Mouse (Mus musculus) brain, embryonic 18.5 days (tissue): ENCODE results near the gene Erg.
A peak's percentile ranks its signal among the peaks of the same experiment; 100 is the strongest.

Source experiments
- DNase-seq: peaks from one replicate; pipeline ENCODE4 v3.0.0-alpha.2; 2012; ENCODE audit warnings: low read depth, low spot score

Erg gene

GRCm38 (mm10) chr16:95487606-95488351 is 98.6 kb downstream of the Erg start:
- no peak for DNase-seq

- no peak for DNase-seq
Measured at GRCm38 (mm10) chr16:95481176-95481575, 105.2 kb downstream of the Erg start.

- no peak for DNase-seq
Measured at GRCm38 (mm10) chr16:95478558-95478957, 107.8 kb downstream of the Erg start.

- DNase-seq = no peak
Measured at GRCm38 (mm10) chr16:95475041-95475440, 111.4 kb downstream of the Erg start.

- DNase-seq = no peak
Measured at GRCm38 (mm10) chr16:95473946-95474345, 112.4 kb downstream of the Erg start.

GRCm38 (mm10) chr16:95472771-95473170 is 113.6 kb downstream of the Erg start:
- no peak for DNase-seq

GRCm38 (mm10) chr16:95469262-95470139 is 116.9 kb downstream of the Erg start:
- DNase-seq = no peak

- DNase-seq = peak; percentile 20
Measured at GRCm38 (mm10) chr16:95467893-95468292, 118.5 kb downstream of the Erg start.

- DNase-seq = peak; percentile 20
Measured at GRCm38 (mm10) chr16:95466548-95466947, 119.8 kb downstream of the Erg start.

- no peak for DNase-seq
Measured at GRCm38 (mm10) chr16:95464609-95465008, 121.8 kb downstream of the Erg start.

- DNase-seq = no peak
Measured at GRCm38 (mm10) chr16:95463796-95464195, 122.6 kb downstream of the Erg start.

GRCm38 (mm10) chr16:95461941-95462340 is 124.5 kb downstream of the Erg start:
- DNase-seq = no peak

GRCm38 (mm10) chr16:95460336-95460735 is 126.1 kb downstream of the Erg start:
- no peak for DNase-seq

GRCm38 (mm10) chr16:95459325-95459691 is 127.1 kb downstream of the Erg start:
- no peak for DNase-seq

GRCm38 (mm10) chr16:95458590-95459324 is 127.6 kb downstream of the Erg start:
- DNase-seq = no peak

GRCm38 (mm10) chr16:95457006-95457405 is 129.4 kb downstream of the Erg start:
- DNase-seq = no peak

GRCm38 (mm10) chr16:95455896-95456295 is 130.5 kb downstream of the Erg start:
- no peak for DNase-seq

- no peak for DNase-seq
Measured at GRCm38 (mm10) chr16:95455461-95455860, 130.9 kb downstream of the Erg start.

- no peak for DNase-seq
Measured at GRCm38 (mm10) chr16:95452411-95452810, 134.0 kb downstream of the Erg start.

GRCm38 (mm10) chr16:95449361-95449725 is 137.1 kb downstream of the Erg start:
- DNase-seq = no peak

- no peak for DNase-seq
Measured at GRCm38 (mm10) chr16:95448643-95449360, 137.6 kb downstream of the Erg start.

- no peak for DNase-seq
Measured at GRCm38 (mm10) chr16:95447896-95448295, 138.5 kb downstream of the Erg start.
